Mouse (Mus musculus) small intestine, adult 2 months (tissue): ENCODE data around the gene Erp27.

Experiments
- CTCF ChIP-seq: fragments of 200-500 bp; IDR thresholded peaks from 2 replicates; pipeline ENCODE4 v1.5.1; 2012; ENCODE audit warnings: low read depth, mild to moderate bottlenecking, control low read depth, inconsistent platforms, low read length, moderate library complexity, mixed read lengths; ENCODE audit not compliant: insufficient replicate concordance, insufficient read length; ENCODE audit errors: extremely low read depth
- POLR2A ChIP-seq: fragments of 200-500 bp; IDR thresholded peaks from 2 replicates; pipeline ENCODE4 v1.6.1; 2012; ENCODE audit warnings: low read depth, mild to moderate bottlenecking, control low read depth, inconsistent platforms, low read length, moderate library complexity

DNA sequence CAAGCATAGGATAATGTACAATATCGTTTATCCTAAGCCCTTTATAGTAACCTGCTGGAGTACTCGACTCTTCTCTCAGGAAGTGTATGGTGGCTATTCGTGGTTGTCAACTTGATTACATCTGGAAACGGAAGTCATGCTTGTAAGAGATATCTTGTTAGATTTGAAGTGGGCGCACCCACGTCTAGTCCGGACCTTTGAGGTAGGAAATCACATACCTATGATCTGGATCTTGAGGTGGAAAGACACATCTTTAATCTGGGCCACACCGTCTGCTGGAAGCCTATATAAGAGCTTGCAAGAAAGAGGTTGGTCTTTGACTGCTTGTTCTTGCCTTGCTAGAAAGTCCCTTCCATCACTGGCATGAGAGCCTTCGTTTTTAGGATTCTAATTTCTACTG, 19.5 kb downstream of the Erp27 start:
- TF ChIP-seq CTCF (no peak), POLR2A (no peak)
